Mouse (Mus musculus): ENCODE results near the gene Fgfbp3.
A peak's percentile ranks its signal among the peaks of the same experiment; 100 is the strongest.
"Not testable (repeated sequence)": the region's sequence is repeated elsewhere in the genome, so short reads cannot be mapped to it uniquely, and the experiment has no call there.

Fgfbp3 gene

GRCm38 (mm10) chr19:36910424-36911045 lies 8.9 kb downstream of the Fgfbp3 start:
- DNase-seq (ENCODE audit: low spot score in 2 of 2): peak; percentile 80 to 90

- peak in 1 of 2 experiments; percentile 53 for DNase-seq (ENCODE audit: low spot score in 2 of 2)
These were observed 9.6 kb downstream of the Fgfbp3 start for GRCm38 (mm10) chr19:36909676-36910292.

- no peak for DNase-seq (ENCODE audit: low spot score in 2 of 2)
These were observed 10.3 kb downstream of the Fgfbp3 start for GRCm38 (mm10) chr19:36909150-36909549.

- peak; percentile 76 to 82 for DNase-seq (ENCODE audit: low spot score in 2 of 2)
These were observed 15.0 kb downstream of the Fgfbp3 start for GRCm38 (mm10) chr19:36904211-36905007.

DNA sequence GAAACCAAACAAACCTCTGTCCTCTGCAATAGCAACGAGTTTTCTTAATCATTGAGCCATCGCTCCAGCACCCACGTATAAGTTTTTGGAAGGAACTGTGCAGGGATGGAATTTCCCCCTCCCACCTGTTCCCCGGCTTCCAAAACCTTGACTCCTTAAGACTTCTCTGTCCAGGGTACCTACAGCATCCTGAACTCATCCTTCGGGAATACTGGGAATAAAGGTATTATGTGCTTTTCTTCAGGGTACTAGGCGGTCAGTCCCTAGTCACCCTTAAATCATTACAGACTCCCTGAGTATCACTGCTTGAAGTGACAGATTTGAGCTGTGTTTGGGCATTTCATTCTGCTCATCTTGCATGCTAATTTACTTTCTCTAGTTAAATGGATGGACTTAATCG lies 16.0 kb downstream of the Fgfbp3 start:
- no peak for DNase-seq (ENCODE audit: low spot score in 2 of 2)

- DNase-seq (ENCODE audit: low spot score in 2 of 2): peak in 1 of 2 experiments; percentile 51
These were observed 21.6 kb downstream of the Fgfbp3 start for GRCm38 (mm10) chr19:36897778-36898177.

DNA sequence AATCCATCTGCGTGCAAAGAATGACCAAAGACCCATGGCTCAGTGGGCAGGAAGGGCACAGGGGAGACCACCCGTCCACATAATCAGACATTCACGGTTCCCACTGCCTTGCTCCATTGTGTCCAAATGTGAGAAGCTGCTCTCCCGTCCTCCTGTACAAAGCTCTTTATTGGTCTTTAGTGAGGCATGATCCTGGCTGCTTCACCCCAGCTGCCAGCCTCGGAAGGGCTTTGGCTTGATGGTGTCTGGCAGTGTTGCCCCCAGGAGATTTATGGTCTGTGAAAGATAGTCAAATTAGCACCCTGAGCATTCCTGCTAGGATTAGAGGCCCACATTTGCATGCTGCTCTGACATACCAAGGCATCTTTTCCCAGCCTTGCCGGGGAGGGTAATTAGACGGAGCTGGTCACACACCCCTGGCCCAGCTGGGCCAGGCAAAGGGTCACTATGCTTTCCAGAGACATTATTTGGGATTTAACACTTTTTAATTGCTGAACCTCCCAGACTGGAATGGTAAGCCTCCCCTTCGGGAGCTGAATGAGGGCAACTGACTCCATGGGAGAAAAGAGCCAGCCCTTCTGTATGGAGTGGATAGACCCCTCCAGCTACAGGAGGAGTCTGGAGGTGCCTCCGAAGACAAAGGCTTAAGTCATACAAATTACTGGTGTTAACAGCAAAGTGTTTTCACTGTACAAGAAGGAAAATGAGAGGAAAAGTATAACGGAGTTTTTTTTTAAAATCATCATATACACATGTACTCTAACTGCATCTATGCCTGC lies 22.4 kb downstream of the Fgfbp3 start:
- DNase-seq (ENCODE audit: low spot score in 2 of 2): no peak

DNA sequence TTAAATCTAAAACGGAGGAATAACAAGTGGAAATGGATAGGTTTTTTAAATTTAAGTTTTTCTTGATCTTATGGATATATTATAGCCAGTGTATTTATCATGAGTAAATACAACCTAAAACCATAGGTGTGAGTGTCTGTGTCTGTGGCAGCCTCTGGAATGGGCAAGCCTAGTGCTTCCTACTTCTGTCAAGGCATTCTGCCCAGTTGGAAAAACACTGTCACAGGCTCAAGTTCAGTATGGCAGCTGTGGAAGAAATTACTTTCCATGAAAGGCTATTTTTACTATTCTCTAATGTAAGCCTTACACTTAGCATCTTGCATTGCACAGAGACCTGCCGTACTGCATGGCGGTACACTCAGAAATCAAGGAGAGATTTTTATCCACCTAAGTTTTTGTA lies 27.7 kb downstream of the Fgfbp3 start:
- DNase-seq (ENCODE audit: low spot score in 2 of 2): no peak

- no peak for DNase-seq (ENCODE audit: low spot score in 2 of 2)
These were observed 31.7 kb downstream of the Fgfbp3 start for GRCm38 (mm10) chr19:36887706-36888105.

DNA sequence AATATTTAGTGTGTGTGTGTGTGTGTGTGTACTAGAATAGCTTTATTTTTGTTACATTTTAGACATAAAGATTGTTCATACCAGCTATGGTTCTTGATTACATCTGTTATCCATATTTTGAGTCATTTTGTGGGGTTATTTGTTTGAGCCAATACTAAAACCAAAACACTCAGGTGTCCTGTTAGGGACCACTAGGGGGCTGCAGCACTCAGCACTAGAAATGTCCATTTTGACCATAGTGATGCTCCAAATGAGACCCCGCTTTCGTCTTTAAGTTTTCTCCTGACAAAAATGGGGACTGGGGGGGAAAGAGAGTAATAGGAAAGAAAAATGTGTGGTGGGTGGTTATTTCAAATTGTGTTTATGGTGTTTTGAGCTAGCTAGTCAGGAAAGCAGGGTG lies 33.1 kb downstream of the Fgfbp3 start:
- DNase-seq (ENCODE audit: low spot score in 2 of 2): no peak

DNA sequence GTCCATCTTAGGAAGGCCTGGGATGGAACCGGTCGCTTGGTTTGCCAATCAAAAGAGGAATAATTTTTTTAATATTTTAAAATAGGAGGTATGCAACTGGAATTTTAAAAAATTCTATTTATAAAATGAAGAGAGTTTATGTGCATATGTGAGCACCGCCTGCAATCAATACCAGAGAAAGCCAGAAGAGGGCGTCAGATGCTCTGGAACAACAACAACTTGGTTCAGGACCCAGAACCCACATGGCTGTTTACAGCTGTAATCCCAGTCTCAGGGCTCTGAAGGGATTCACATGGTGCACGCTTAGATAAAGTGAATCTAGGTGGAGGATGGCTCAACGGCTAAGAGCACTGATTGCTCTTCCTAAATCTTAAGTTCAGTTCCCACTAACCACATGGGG lies 36.3 kb downstream of the Fgfbp3 start:
- DNase-seq (ENCODE audit: low spot score in 2 of 2): peak in 1 of 2 experiments; percentile 53

GRCm38 (mm10) chr19:36878743-36879495 lies 40.5 kb downstream of the Fgfbp3 start:
- DNase-seq (ENCODE audit: low spot score in 2 of 2): no peak

GRCm38 (mm10) chr19:36877329-36877728 lies 42.1 kb downstream of the Fgfbp3 start:
- DNase-seq (ENCODE audit: low spot score in 2 of 2): no peak

DNA sequence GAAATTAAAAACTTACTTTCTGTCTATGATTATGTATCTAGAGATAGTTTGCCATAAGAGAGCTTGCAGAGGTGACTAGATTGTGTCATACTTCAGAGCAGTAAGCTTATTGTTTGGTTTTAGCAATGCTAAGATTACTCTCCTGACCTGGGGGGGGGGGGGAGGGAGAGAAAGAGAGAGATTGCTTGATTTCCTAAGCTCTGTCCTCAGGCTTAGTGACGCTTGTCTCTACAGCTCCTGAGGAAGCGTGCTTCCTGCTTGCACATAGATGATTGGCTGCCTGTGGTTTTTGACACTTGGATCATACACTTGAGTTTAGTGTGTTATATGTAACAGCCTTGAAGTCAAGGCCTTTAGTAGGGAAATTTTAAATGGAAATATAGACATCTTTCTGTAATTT lies 44.8 kb downstream of the Fgfbp3 start:
- DNase-seq (ENCODE audit: low spot score in 2 of 2): no peak

GRCm38 (mm10) chr19:36868675-36869074 lies 50.7 kb downstream of the Fgfbp3 start:
- DNase-seq (ENCODE audit: low spot score in 2 of 2): not testable (repeated sequence)

All from right cerebral cortex, postnatal 10 days (tissue).